Mouse (Mus musculus): ENCODE results near the gene Calb2. TPM values are rescaled to one million over a fixed set of nuclear protein-coding genes. Genes with fewer than 3 reads are reported as not detected.
A peak's percentile ranks its signal among the peaks of the same experiment; 100 is the strongest.

Calb2 gene
- polyA plus RNA-seq (2015; fragmentation: Nextera tagmentation; extraction: Ambion mirVana), result 2.8 and 3.0 TPM in 2 replicates

GRCm38 (mm10) chr8:110168046-110168445, at the start of gene Calb2:
Calb2 (minus strand) TSS chr8:110168210.
- H3K27ac ChIP-seq, result no peak within 1 kb of the TSS
- under 1% methylated on average over 33 of the region's 33 CpGs for WGBS
- peak within 1 kb of the TSS; percentile 31 for H3K4me2 ChIP-seq
- H3K36me3 ChIP-seq, result no peaks in the 10 kb centered on the region
- no peaks in the 10 kb centered on the region for H3K9me3 ChIP-seq
- H3K4me3 ChIP-seq, result peak within 1 kb of the TSS; percentile 7; the same call in 1 of the 2 replicates
- H3K9ac ChIP-seq, result no peak within 1 kb of the TSS
- peaks cover 39% of the 10 kb centered on the region for H3K27me3 ChIP-seq
- H3K4me1 ChIP-seq, result 0 out of 2 replicates have a peak, but pooled peaks cover 3% of the 10 kb centered on the region
- ATAC-seq (ENCODE audit: insufficient number of reproducible peaks, low FRiP score, low TSS enrichment, low read depth), result 0 out of 2 replicates have a peak, but pooled peaks have one; percentile 30

GRCm38 (mm10) chr8:110217681-110218131, 49.7 kb upstream of the Calb2 start:
- peak overlapping the region; percentile 39; the same call in 1 of the 2 replicates for H3K27ac ChIP-seq
- ATAC-seq (ENCODE audit: insufficient number of reproducible peaks, low FRiP score, low TSS enrichment, low read depth), result peak; percentile 98
- H3K9me3 ChIP-seq, result no peaks in the 10 kb centered on the region
- peak overlapping the region; percentile 65 for H3K4me3 ChIP-seq
- WGBS, result under 1% methylated on average over 43 of the region's 43 CpGs
- peaks cover 13% of the 10 kb centered on the region for H3K4me1 ChIP-seq
- peak overlapping the region; percentile 68 for H3K4me2 ChIP-seq
- H3K36me3 ChIP-seq, result peaks cover 19% of the 10 kb centered on the region
- no peaks in the 10 kb centered on the region for H3K27me3 ChIP-seq
- H3K9ac ChIP-seq, result peak overlapping the region; percentile 31; the same call in 1 of the 2 replicates

DNA sequence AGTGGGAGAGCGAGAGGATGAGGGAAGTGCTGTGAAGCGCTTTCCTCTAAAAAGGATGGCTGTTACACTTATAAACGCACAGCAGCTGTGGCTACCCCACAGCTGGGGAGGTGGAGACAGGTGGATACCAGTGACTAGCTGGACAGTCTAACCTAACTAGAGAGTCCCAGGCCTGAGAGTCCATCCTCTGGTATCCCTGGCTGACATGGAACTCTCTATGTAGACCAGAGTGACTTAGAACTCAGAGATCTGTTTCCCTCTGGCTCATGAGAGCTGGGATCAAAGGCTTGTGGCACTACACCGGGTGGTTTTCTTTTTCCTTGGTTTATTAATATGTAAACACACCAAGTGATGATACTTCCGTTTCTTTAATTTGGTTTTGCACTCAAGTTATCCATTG, 49.2 kb upstream of the Calb2 start:
- peak overlapping the region; percentile 68 for H3K4me2 ChIP-seq
- no peaks in the 10 kb centered on the region for H3K27me3 ChIP-seq
- peaks cover 13% of the 10 kb centered on the region for H3K4me1 ChIP-seq
- 26% methylated on average over 5 of the region's 5 CpGs for WGBS
- H3K9ac ChIP-seq, result no peak overlapping the region
- peaks cover 14% of the 10 kb centered on the region for H3K36me3 ChIP-seq
- no peaks in the 10 kb centered on the region for H3K9me3 ChIP-seq
- H3K27ac ChIP-seq, result no peak overlapping the region
- peak overlapping the region; percentile 65 for H3K4me3 ChIP-seq
- ATAC-seq (ENCODE audit: insufficient number of reproducible peaks, low FRiP score, low TSS enrichment, low read depth), result no peak

GRCm38 (mm10) chr8:110216253-110216652, 48.2 kb upstream of the Calb2 start:
- H3K9ac ChIP-seq, result no peak overlapping the region
- H3K4me1 ChIP-seq, result peaks cover 13% of the 10 kb centered on the region
- H3K9me3 ChIP-seq, result no peaks in the 10 kb centered on the region
- no peak overlapping the region for H3K4me2 ChIP-seq
- 76% methylated on average over 5 of the region's 5 CpGs for WGBS
- peaks cover 4% of the 10 kb centered on the region for H3K36me3 ChIP-seq
- H3K27ac ChIP-seq, result no peak overlapping the region
- ATAC-seq (ENCODE audit: insufficient number of reproducible peaks, low FRiP score, low TSS enrichment, low read depth), result no peak
- H3K4me3 ChIP-seq, result no peak overlapping the region
- no peaks in the 10 kb centered on the region for H3K27me3 ChIP-seq

- no peak within 1 kb of the TSS for H3K4me3 ChIP-seq
- H3K4me1 ChIP-seq, result peaks cover 13% of the 10 kb centered on the region
- H3K4me2 ChIP-seq, result no peak within 1 kb of the TSS
- H3K9me3 ChIP-seq, result no peaks in the 10 kb centered on the region
- H3K27me3 ChIP-seq, result no peaks in the 10 kb centered on the region
- no peak within 1 kb of the TSS for H3K9ac ChIP-seq
- H3K36me3 ChIP-seq, result no peaks in the 10 kb centered on the region
- no peak for ATAC-seq (ENCODE audit: insufficient number of reproducible peaks, low FRiP score, low TSS enrichment, low read depth)
- H3K27ac ChIP-seq, result no peak within 1 kb of the TSS
- 62% methylated on average over 7 of the region's 7 CpGs for WGBS
Observed at GRCm38 (mm10) chr8:110215365-110215764, 47.4 kb upstream of the Calb2 start, which contains the start of gene Cmtr2. Cmtr2 (plus strand) TSS chr8:110215665.

DNA sequence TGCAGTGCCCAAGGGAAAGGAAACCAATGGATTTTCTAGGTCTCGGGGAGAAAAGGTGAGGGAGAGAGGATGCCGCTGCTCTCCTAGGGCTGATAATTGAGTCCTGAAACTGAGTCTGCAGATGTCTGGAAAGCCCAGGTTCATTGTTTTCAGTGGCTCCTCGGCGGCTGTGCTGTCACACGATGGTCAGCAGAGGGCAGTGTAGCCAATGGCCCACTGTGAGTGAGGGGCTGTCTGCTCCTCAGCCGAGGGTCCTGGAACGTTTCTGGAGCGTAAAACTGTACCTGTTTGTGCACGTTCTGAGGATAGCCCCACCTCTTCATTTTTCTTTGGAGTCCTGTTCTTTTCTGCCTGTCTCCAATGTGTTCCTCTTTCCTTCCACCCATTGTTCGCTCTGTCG, 33.8 kb upstream of the Calb2 start:
- no peaks in the 10 kb centered on the region for H3K9me3 ChIP-seq
- WGBS, result 25% methylated on average over 11 of the region's 11 CpGs

DNA sequence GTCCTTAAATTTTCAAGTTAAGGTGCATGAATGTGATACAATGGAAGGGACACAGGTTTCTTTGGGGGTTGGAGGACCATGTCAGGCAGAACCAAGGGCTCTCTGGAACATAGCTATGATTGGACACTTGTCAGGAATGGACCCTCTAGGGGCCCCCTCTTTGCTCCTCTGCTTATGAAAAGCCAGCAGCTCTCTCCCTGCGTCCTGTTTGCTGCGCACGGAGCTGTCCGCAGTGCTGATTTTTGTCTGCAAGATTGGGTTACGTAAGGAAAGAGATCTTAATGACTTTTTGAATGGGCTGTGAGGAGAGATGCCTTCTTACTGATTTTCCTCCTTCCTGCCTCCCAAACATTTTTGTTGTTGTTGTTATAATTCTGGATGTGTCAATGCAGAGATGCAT, 28.7 kb upstream of the Calb2 start:
- 0% methylated on average over 5 of the region's 5 CpGs for WGBS

More for the DNA sequence above, 33.8 kb upstream of the Calb2 start:
- Histone ChIP-seq H3K27me3 (no peaks in the 10 kb centered on the region), H3K36me3 (no peaks in the 10 kb centered on the region), H3K9ac (no peak overlapping the region), H3K4me2 (no peak overlapping the region), H3K4me3 (no peak overlapping the region), H3K27ac (no peak overlapping the region), H3K4me1 (no peaks in the 10 kb centered on the region)
- ATAC-seq (ENCODE audit: insufficient number of reproducible peaks, low FRiP score, low TSS enrichment, low read depth), result no peak

DNA sequence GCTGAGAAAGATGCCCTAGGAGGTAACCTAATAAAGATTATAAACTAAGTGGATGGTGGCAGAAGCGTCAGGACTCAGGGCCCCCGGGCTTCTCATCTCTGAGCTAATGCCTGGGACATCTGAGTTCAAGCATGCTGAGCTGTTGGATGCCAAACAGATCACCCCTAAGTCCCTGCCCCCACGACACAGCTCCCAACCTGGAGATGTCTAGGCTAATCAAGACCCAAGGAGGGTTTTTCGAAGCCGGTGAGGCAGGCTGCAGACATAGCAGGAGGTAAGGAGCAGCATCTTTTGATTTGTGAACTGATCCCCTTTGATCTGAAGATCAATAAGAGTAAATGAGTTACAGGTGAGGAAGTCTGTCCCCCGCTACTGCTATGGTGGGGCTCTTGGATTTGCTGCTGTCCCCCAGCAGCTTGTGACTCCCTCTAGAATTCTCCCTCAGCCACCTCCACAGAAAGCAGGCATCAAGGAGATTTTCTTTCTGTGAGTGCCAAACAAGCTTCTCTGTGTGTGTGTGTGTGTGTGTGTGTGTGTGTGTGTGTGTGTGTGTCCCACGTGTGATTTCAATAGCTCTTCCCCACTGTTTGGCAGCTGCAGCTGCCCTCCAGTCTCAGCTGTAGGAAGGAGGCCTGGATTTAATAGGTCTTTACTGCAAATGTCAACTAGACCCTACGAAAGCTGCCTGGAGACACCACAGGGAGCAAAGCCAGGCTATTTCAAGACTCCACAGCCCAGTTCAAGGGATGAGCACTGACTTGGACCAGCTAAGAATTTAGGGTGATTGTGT, 21.1 kb upstream of the Calb2 start:
- no peak overlapping the region for H3K4me2 ChIP-seq
- ATAC-seq (ENCODE audit: insufficient number of reproducible peaks, low FRiP score, low TSS enrichment, low read depth), result no peak
- no peak overlapping the region for H3K4me3 ChIP-seq
- 10% methylated on average over 8 of the region's 8 CpGs for WGBS
- no peaks in the 10 kb centered on the region for H3K27me3 ChIP-seq
- H3K9ac ChIP-seq, result no peak overlapping the region
- H3K4me1 ChIP-seq, result no peaks in the 10 kb centered on the region
- no peaks in the 10 kb centered on the region for H3K36me3 ChIP-seq
- no peak overlapping the region for H3K27ac ChIP-seq
- H3K9me3 ChIP-seq, result no peaks in the 10 kb centered on the region

More for the DNA sequence above, 28.7 kb upstream of the Calb2 start:
- Histone ChIP-seq H3K4me1 (no peaks in the 10 kb centered on the region), H3K4me3 (no peak overlapping the region), H3K4me2 (no peak overlapping the region), H3K27me3 (no peaks in the 10 kb centered on the region), H3K36me3 (no peaks in the 10 kb centered on the region), H3K9me3 (no peaks in the 10 kb centered on the region), H3K27ac (no peak overlapping the region), H3K9ac (no peak overlapping the region)
- ATAC-seq (ENCODE audit: insufficient number of reproducible peaks, low FRiP score, low TSS enrichment, low read depth), result no peak

- H3K36me3 ChIP-seq, result no peaks in the 10 kb centered on the region
- no peak for ATAC-seq (ENCODE audit: insufficient number of reproducible peaks, low FRiP score, low TSS enrichment, low read depth)
- H3K4me1 ChIP-seq, result no peaks in the 10 kb centered on the region
- no peaks in the 10 kb centered on the region for H3K27me3 ChIP-seq
- H3K4me3 ChIP-seq, result no peak overlapping the region
- H3K9me3 ChIP-seq, result no peaks in the 10 kb centered on the region
- 71% methylated on average over 4 of the region's 4 CpGs for WGBS
- H3K9ac ChIP-seq, result no peak overlapping the region
- H3K27ac ChIP-seq, result no peak overlapping the region
- H3K4me2 ChIP-seq, result no peak overlapping the region
Observed at GRCm38 (mm10) chr8:110185538-110185937, 17.5 kb upstream of the Calb2 start.

DNA sequence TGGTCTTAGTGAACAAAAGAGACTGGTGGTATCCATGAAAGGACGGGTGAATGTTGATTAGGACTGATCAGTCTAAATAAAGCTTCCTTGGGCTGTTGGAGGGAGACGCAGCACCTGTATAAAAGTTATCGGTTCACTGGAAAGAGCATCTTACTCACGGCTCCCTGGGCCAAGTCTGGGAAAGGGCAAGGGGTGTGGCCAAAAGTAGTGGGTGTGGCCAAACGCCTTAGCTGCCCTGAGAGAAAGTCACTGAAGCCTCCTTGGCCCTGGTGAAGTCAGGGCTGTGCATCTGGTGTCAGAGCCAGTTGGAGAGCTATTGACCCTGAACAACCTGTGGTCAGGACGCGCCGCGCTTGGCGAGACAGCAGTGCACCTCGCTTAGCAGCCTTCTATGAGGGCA, 15.7 kb upstream of the Calb2 start:
- ATAC-seq (ENCODE audit: insufficient number of reproducible peaks, low FRiP score, low TSS enrichment, low read depth), result no peak
- Histone ChIP-seq H3K36me3 (no peaks in the 10 kb centered on the region), H3K27ac (no peak overlapping the region), H3K9ac (no peak overlapping the region), H3K4me2 (no peak overlapping the region), H3K9me3 (no peaks in the 10 kb centered on the region), H3K4me1 (no peaks in the 10 kb centered on the region), H3K27me3 (no peaks in the 10 kb centered on the region), H3K4me3 (no peak overlapping the region)
- 22% methylated on average over 11 of the region's 11 CpGs for WGBS

DNA sequence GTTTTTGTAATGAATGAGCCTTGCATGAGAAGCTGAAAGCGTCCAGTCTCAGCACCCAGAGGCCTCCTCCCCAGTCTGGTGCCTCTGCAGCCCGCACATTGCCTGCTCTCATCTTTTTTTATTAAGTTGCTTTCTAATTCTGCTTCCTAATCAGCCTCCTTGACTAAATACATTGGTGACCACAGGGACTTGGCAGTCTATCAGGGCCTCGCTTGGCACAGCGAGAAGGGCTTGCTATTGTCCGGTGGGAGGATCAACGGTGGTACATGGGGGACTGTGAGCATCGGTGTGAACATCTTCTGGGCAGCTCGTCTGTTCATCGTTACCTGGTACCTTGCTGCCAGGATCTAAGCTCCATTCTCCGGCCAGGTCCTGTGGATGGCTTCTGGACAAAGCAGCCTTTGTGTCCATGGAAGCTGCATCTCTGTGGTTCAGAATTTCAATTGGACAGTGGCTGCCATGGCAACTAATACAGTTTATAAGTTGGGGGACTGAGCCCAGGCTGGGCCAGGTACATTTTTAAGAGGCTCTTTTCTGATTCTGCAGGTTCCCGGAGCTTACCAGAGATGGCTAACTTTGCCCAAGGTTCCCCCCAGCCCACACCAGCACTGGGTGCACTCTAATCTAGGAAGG, 14.8 kb upstream of the Calb2 start:
- Histone ChIP-seq H3K9me3 (no peaks in the 10 kb centered on the region), H3K36me3 (no peaks in the 10 kb centered on the region), H3K9ac (no peak overlapping the region), H3K4me3 (no peak overlapping the region), H3K27me3 (no peaks in the 10 kb centered on the region), H3K4me2 (no peak overlapping the region), H3K27ac (no peak overlapping the region), H3K4me1 (peaks cover under 1% of the 10 kb centered on the region; the same call in 1 of the 2 replicates)
- no peak for ATAC-seq (ENCODE audit: insufficient number of reproducible peaks, low FRiP score, low TSS enrichment, low read depth)
- WGBS, result 79% methylated on average over 11 of the region's 11 CpGs

Data from limb, embryonic 15.5 days (tissue).